Mouse (Mus musculus) sigmoid colon, adult 10 weeks (tissue): Measurements from ENCODE around the gene Mylk3. TPM values are rescaled to one million over a fixed set of nuclear protein-coding genes. Genes with fewer than 3 reads are reported as not detected.

ENCODE experiments used
- polyA plus RNA-seq: library from polyadenylated mRNA; stranded (reverse); fragments of 350-450 nt; fragmentation: Illumina TruSeq; extraction: RNeasy Lipid Tissue Mini Kit (QIAGEN cat#74804); gene quantifications from one replicate; pipeline ENCODE4 v1.2.3, GENCODE M21; 2014; ENCODE audit warnings: low read depth, low replicate concordance

Mylk3 gene
- polyA plus RNA-seq = 0.13 TPM

DNA sequence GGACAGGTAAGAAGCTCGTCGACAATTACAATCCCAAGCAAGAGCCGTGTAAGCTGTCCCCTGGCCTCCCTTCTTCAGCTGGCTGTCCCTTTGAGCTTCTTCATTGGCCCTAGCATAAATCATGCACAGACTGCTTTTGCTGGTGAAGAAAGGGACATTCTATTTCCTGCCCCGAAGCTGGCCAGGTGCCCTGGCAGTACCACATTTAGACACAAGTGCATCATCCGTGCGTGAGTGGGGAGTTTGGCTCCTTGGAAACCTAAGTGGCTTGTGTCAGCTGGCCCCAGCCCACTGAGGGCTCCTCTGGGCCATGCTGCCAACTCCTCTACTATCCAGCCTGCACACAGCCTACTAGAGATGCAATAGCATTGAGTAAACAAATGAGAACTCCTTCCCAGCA, at the start of gene Mylk3:
Gene Mylk3, minus strand, starts transcription at position 141 of the 400 bp plus-strand sequence.

DNA sequence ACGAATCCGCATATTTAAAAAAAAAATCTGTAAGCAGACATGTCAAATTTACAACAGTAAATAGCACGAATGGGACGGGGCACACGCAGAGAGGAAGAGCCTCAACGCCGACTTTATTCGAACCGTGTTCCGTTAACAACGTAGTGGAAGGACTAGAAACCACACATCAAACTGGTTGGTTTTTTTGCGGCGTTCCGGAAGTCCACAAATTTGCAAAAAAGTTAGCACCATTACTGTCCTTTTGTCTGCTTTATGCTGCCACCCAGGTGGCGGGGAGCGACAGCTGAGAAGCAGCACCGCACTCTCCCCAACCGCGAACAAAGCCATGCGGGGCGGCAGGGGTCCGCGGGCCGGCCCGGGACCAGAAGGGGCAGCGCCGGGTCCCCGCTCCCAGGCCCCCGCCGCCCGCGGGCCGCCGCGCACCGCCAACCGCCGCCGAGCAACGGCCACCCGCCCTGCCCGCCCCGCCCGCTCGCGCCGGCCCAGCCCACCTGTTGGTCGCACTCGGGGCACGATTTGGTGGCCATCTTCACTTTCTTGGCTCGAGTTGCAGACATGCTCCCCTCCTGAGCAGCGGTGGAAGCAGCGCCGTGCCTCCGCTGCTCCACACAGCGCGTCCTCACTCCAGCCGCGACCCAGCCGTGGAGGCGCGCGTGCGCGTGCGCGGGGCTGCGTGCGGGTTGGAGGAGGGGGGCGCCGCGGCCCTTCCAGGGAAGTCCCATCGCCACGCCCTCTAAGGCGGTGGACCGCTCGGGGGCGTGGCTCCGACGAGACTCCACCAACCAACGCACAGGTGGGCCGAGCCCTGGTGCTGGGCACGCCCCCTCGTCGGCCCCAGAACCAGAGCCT, 46.2 kb upstream of the Mylk3 start, which contains the start of gene 4921524J17Rik:
Gene 4921524J17Rik, minus strand, starts transcription at position 666 of the 849 bp plus-strand sequence.

DNA sequence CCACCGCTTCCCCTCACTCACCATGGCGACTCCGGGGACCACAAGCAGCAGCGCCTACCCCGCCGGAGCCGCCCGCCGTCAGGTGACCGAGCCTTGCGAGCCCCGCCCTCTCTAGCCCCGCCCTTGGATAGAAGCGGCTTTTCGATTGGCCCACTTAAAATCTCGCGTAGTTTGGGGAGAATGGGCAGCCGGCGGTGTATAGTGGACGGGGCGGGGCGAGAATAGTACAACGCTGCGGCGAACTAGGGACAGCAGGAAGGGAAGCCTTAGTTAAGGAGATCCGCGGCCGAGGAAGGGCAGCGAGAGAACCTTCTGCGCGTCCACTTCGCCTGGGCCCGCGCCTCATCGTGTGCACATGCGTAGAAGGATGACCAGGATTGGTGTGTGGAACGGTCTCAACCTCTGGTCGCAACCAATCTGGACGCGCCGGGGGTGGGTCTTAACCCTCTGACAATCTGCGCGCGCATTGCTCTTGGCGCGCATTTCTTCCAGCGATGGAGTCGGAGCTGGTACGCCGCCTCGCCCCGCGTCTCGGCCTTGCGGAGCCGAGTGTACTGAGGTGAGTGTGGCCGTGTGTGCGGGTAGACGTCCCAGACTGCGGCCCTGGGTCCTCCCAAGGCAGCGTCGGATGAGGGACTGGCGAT, 86.6 kb downstream of the Mylk3 start, which contains the start of the genes Orc6 and Vps35:
Gene Orc6, plus strand, starts transcription at position 199 of the 644 bp plus-strand sequence.
Gene Vps35, minus strand, starts transcription at position 369 of the 644 bp plus-strand sequence.

Other genes with a start within 250 kb of the Mylk3 start
- gene Cks1brt, start 234.4 kb downstream of the Mylk3 start, polyA plus RNA-seq = not detected
- gene Olfr371, start 160.4 kb downstream of the Mylk3 start, polyA plus RNA-seq = not detected
- gene Orc6, start 86.7 kb downstream of the Mylk3 start, polyA plus RNA-seq = 47.1 TPM
- gene Vps35, start 86.5 kb downstream of the Mylk3 start, polyA plus RNA-seq = 361 TPM
- gene 4921524J17Rik, start 46.5 kb upstream of the Mylk3 start, polyA plus RNA-seq = 53.8 TPM
- 24.2 TPM for gene Gpt2, start 106.2 kb upstream of the Mylk3 start, polyA plus RNA-seq
- gene Dnaja2, start 169.0 kb upstream of the Mylk3 start, polyA plus RNA-seq = 318 TPM